Mouse (Mus musculus): ENCODE results near the gene Cnih3. TPM values are rescaled to one million over a fixed set of nuclear protein-coding genes. Genes with fewer than 3 reads are reported as not detected.

The Cnih3 gene
- polyA plus RNA-seq, 1 experiment from 2014 or later, result 0.17 TPM

- no peaks in the 10 kb centered on the region for H3K9me3 ChIP-seq (ENCODE audit: low read length)
- H3K27ac ChIP-seq (ENCODE audit: low read length), result no peak overlapping the region
- H3K4me3 ChIP-seq (ENCODE audit: low read length), result no peak overlapping the region
- no peak for ATAC-seq (ENCODE audit: low FRiP score, low TSS enrichment)
- H3K4me2 ChIP-seq (replicated peaks; ENCODE audit: low read depth, low read length), result no peak overlapping the region
- H3K27me3 ChIP-seq (ENCODE audit: insufficient read depth, low read length), result no peaks in the 10 kb centered on the region; the same call in 1 of the 2 replicates
- no peaks in the 10 kb centered on the region for H3K4me1 ChIP-seq (ENCODE audit: insufficient read depth, low read length)
- H3K9ac ChIP-seq (replicated peaks; ENCODE audit: low read length), result no peak overlapping the region
- 29% methylated on average over 3 of the region's 3 CpGs for WGBS
- no peaks in the 10 kb centered on the region for H3K36me3 ChIP-seq (ENCODE audit: insufficient read depth, low read length)
Measured at GRCm38 (mm10) chr1:181368789-181369570, 16.6 kb downstream of the Cnih3 start.

DNA sequence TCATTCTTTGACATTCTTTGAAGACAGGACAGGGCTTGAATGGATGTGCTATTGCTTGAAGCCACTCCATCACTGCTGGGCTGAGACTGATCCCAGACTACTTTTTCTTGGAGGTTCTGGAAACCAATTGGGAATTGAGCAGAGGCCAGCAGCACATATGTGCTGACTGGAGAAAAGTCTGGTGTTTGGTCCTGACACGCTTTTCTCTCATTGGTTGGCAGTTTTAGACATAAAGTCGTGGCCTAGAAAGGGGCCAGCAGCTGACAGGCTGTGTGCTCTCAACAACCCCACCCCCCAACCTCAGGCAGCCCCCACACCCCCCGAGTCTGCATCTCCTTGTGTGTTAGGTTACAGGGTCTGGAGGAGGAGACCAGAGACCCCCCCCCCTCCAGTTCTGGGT is 17.9 kb downstream of the Cnih3 start:
- H3K27me3 ChIP-seq (ENCODE audit: insufficient read depth, low read length), result no peaks in the 10 kb centered on the region; the same call in 1 of the 2 replicates
- no peak overlapping the region for H3K4me3 ChIP-seq (ENCODE audit: low read length)
- WGBS, result 42% methylated on average over 3 of the region's 3 CpGs
- no peak overlapping the region for H3K4me2 ChIP-seq (replicated peaks; ENCODE audit: low read depth, low read length)
- H3K36me3 ChIP-seq (ENCODE audit: insufficient read depth, low read length), result no peaks in the 10 kb centered on the region
- no peak overlapping the region for H3K27ac ChIP-seq (ENCODE audit: low read length)
- H3K9me3 ChIP-seq (ENCODE audit: low read length), result no peaks in the 10 kb centered on the region
- H3K4me1 ChIP-seq (ENCODE audit: insufficient read depth, low read length), result no peaks in the 10 kb centered on the region
- ATAC-seq (ENCODE audit: low FRiP score, low TSS enrichment), result no peak
- no peak overlapping the region for H3K9ac ChIP-seq (replicated peaks; ENCODE audit: low read length)

DNA sequence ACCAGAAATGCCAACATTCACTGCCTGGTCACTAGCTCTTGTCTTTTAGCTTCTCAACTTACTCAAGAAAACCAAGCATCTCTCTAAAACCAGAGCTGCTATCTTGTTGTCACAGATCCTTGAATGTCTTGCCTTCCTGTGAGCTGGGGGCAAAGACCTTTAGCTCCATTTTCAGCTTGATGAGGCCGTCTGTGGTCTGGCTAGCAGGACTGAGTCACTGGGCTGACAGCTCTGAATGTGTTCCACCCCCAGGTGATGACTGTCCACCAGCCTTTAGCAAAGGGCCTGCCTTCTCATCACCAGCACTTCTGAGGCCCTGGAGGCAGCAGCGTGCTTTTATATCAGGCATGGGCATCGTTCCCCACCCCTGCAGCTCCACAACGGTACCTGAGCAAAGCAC is 18.8 kb downstream of the Cnih3 start:
- H3K27ac ChIP-seq (ENCODE audit: low read length), result no peak overlapping the region
- no peaks in the 10 kb centered on the region for H3K4me1 ChIP-seq (ENCODE audit: insufficient read depth, low read length)
- no peak for ATAC-seq (ENCODE audit: low FRiP score, low TSS enrichment)
- H3K4me3 ChIP-seq (ENCODE audit: low read length), result no peak overlapping the region
- no peaks in the 10 kb centered on the region for H3K36me3 ChIP-seq (ENCODE audit: insufficient read depth, low read length)
- no peaks in the 10 kb centered on the region; the same call in 1 of the 2 replicates for H3K27me3 ChIP-seq (ENCODE audit: insufficient read depth, low read length)
- 77% methylated on average over 4 of the region's 4 CpGs for WGBS
- H3K9me3 ChIP-seq (ENCODE audit: low read length), result no peaks in the 10 kb centered on the region
- no peak overlapping the region for H3K9ac ChIP-seq (replicated peaks; ENCODE audit: low read length)
- no peak overlapping the region for H3K4me2 ChIP-seq (replicated peaks; ENCODE audit: low read depth, low read length)

GRCm38 (mm10) chr1:181372306-181372705 is 19.9 kb downstream of the Cnih3 start:
- Histone ChIP-seq H3K36me3 (ENCODE audit: insufficient read depth, low read length) (no peaks in the 10 kb centered on the region), H3K4me2 (replicated peaks; ENCODE audit: low read depth, low read length) (no peak overlapping the region), H3K4me3 (ENCODE audit: low read length) (no peak overlapping the region), H3K9me3 (ENCODE audit: low read length) (no peaks in the 10 kb centered on the region), H3K4me1 (ENCODE audit: insufficient read depth, low read length) (no peaks in the 10 kb centered on the region), H3K27ac (ENCODE audit: low read length) (no peak overlapping the region), H3K27me3 (ENCODE audit: insufficient read depth, low read length) (no peaks in the 10 kb centered on the region; the same call in 1 of the 2 replicates), H3K9ac (replicated peaks; ENCODE audit: low read length) (no peak overlapping the region)
- ATAC-seq (ENCODE audit: low FRiP score, low TSS enrichment), result no peak
- 67% methylated on average over 6 of the region's 6 CpGs for WGBS

DNA sequence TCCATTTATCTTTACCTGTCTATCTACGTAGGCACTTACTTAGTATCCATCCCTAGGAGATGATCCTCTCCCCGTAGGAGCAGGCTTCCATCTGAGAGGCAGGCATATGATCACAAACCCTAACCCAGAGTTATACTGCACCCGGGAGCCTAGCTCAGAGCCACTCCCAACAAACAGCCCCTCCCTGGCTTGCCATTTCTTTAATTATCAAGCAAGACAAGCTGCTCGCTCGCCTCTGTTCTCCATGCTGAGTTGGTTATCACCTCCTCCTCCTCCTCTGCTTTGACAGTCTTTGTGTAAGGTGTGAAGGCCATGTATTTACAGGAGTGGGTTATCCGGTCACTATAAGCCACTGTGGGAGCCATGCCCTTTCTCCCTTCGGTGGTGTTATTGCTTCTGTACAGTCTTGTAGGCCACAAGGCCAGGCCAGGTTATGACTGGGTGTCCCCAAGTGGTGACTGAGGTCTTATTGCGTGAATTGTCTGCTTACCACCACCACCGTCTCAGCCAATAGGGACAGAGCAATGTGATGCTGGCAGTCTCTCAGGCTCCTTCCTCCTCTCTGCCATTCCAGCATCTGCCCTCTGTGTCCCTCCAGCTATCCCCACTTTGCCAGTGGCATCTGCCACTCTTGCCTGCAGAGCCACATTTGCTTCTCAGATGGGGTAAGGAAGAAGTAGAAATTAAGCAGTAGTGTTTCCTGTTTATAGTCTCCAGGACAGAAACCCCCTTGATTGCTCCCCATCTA is 22.4 kb downstream of the Cnih3 start:
- no peak for ATAC-seq (ENCODE audit: low FRiP score, low TSS enrichment)
- no peak overlapping the region for H3K9ac ChIP-seq (replicated peaks; ENCODE audit: low read length)
- H3K4me3 ChIP-seq (ENCODE audit: low read length), result no peak overlapping the region
- H3K9me3 ChIP-seq (ENCODE audit: low read length), result no peaks in the 10 kb centered on the region
- WGBS, result 67% methylated on average over 9 of the region's 9 CpGs
- no peaks in the 10 kb centered on the region for H3K36me3 ChIP-seq (ENCODE audit: insufficient read depth, low read length)
- no peak overlapping the region for H3K4me2 ChIP-seq (replicated peaks; ENCODE audit: low read depth, low read length)
- H3K27me3 ChIP-seq (ENCODE audit: insufficient read depth, low read length), result no peaks in the 10 kb centered on the region; the same call in 1 of the 2 replicates
- H3K27ac ChIP-seq (ENCODE audit: low read length), result no peak overlapping the region
- no peaks in the 10 kb centered on the region for H3K4me1 ChIP-seq (ENCODE audit: insufficient read depth, low read length)

- no peaks in the 10 kb centered on the region for H3K4me1 ChIP-seq (ENCODE audit: insufficient read depth, low read length)
- H3K4me3 ChIP-seq (ENCODE audit: low read length), result no peak overlapping the region
- no peaks in the 10 kb centered on the region for H3K36me3 ChIP-seq (ENCODE audit: insufficient read depth, low read length)
- no peaks in the 10 kb centered on the region for H3K9me3 ChIP-seq (ENCODE audit: low read length)
- no peak overlapping the region for H3K4me2 ChIP-seq (replicated peaks; ENCODE audit: low read depth, low read length)
- no peaks in the 10 kb centered on the region for H3K27me3 ChIP-seq (ENCODE audit: insufficient read depth, low read length)
- WGBS, result 68% methylated on average over 8 of the region's 8 CpGs
- no peak for ATAC-seq (ENCODE audit: low FRiP score, low TSS enrichment)
- H3K9ac ChIP-seq (replicated peaks; ENCODE audit: low read length), result no peak overlapping the region
- no peak overlapping the region for H3K27ac ChIP-seq (ENCODE audit: low read length)
Measured at GRCm38 (mm10) chr1:181376431-181376830, 24.0 kb downstream of the Cnih3 start.

- H3K27me3 ChIP-seq (ENCODE audit: insufficient read depth, low read length), result no peaks in the 10 kb centered on the region
- no peak overlapping the region for H3K4me2 ChIP-seq (replicated peaks; ENCODE audit: low read depth, low read length)
- H3K36me3 ChIP-seq (ENCODE audit: insufficient read depth, low read length), result no peaks in the 10 kb centered on the region
- ATAC-seq (ENCODE audit: low FRiP score, low TSS enrichment), result no peak
- H3K27ac ChIP-seq (ENCODE audit: low read length), result no peak overlapping the region
- no peak overlapping the region for H3K4me3 ChIP-seq (ENCODE audit: low read length)
- H3K4me1 ChIP-seq (ENCODE audit: insufficient read depth, low read length), result no peaks in the 10 kb centered on the region
- H3K9me3 ChIP-seq (ENCODE audit: low read length), result no peaks in the 10 kb centered on the region
- WGBS, result 22% methylated on average over 8 of the region's 8 CpGs
- H3K9ac ChIP-seq (replicated peaks; ENCODE audit: low read length), result no peak overlapping the region
Measured at GRCm38 (mm10) chr1:181379664-181380063, 27.2 kb downstream of the Cnih3 start.

DNA sequence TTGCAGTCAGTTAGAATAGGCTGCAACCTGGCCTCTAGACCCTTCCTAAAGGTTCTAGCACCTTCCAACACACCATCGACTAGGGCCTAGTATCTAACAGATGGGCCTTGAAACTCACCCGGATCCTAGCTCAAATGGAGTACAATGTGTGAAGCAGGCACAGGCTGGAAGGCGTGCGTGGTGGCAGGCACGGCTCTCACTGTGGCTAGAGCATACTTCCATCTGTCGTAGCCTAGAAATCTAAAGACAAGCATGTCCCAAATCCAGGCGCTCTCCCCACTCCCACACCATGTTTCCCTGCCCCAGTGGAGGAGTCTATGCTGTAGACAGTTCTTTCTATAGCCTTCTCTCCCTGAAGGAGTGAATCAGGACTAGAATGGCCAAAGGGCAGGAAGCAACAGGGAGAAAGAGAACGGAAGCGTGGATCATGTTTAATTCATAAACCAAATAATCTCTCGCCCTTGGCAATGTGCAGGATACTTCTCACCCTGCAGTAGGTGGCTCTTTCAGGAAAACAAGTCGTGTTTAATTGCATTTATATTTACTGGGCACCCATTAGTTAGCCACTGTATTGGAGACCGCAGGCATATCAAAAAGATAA is 29.1 kb downstream of the Cnih3 start:
- no peak overlapping the region for H3K4me2 ChIP-seq (replicated peaks; ENCODE audit: low read depth, low read length)
- ATAC-seq (ENCODE audit: low FRiP score, low TSS enrichment), result no peak
- 79% methylated on average over 12 of the region's 12 CpGs for WGBS

GRCm38 (mm10) chr1:181389264-181389663 is 36.8 kb downstream of the Cnih3 start:
- Histone ChIP-seq H3K36me3 (ENCODE audit: insufficient read depth, low read length) (no peaks in the 10 kb centered on the region), H3K27me3 (ENCODE audit: insufficient read depth, low read length) (no peaks in the 10 kb centered on the region), H3K9ac (replicated peaks; ENCODE audit: low read length) (no peak overlapping the region), H3K9me3 (ENCODE audit: low read length) (peaks cover 12% of the 10 kb centered on the region), H3K27ac (ENCODE audit: low read length) (no peak overlapping the region), H3K4me2 (replicated peaks; ENCODE audit: low read depth, low read length) (no peak overlapping the region), H3K4me3 (ENCODE audit: low read length) (no peak overlapping the region), H3K4me1 (ENCODE audit: insufficient read depth, low read length) (no peaks in the 10 kb centered on the region)
- 84% methylated on average over 2 of the region's 2 CpGs for whole genome bisulfite sequencing
- ATAC-seq (ENCODE audit: low FRiP score, low TSS enrichment), result no peak

More for the DNA sequence above, 29.1 kb downstream of the Cnih3 start:
- Histone ChIP-seq H3K36me3 (ENCODE audit: insufficient read depth, low read length) (no peaks in the 10 kb centered on the region), H3K4me1 (ENCODE audit: insufficient read depth, low read length) (no peaks in the 10 kb centered on the region), H3K9me3 (ENCODE audit: low read length) (no peaks in the 10 kb centered on the region), H3K27me3 (ENCODE audit: insufficient read depth, low read length) (no peaks in the 10 kb centered on the region), H3K4me3 (ENCODE audit: low read length) (no peak overlapping the region), H3K9ac (replicated peaks; ENCODE audit: low read length) (no peak overlapping the region), H3K27ac (ENCODE audit: low read length) (no peak overlapping the region)
